Mouse (Mus musculus) cerebellum, adult 9-11 months (tissue): ENCODE data around the gene Tbx3.

Experiments used
- DNase-seq: peaks from one replicate; pipeline ENCODE4 v3.0.0; 2022

Tbx3 gene

GRCm38 (mm10) chr5:119662326-119662725, 8.1 kb upstream of the Tbx3 start:
- no peak for DNase-seq

DNA sequence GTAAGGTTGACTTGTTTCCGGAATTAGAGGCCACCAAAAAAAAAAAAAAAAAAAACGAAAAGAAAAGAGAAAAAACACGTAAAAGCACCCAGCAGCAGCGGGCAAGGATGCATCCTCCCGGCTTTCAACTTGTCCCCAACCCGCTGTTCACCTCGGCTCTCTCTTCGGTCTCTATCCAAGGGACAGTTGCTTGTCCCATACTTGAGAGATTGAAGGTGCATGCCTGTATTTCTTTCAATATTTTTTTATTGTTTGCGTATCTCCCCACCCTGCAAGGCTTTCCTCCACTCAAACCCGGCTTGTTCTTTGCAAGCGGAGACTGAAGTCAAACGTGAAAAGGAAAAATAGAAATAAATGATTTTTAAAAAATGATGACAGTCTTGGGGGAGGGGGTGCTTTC, 7.7 kb upstream of the Tbx3 start:
- DNase-seq, result no peak

GRCm38 (mm10) chr5:119663241-119663640, 7.2 kb upstream of the Tbx3 start:
- DNase-seq, result no peak

GRCm38 (mm10) chr5:119663747-119664146, 6.7 kb upstream of the Tbx3 start:
- no peak for DNase-seq

GRCm38 (mm10) chr5:119665739-119666138, 4.7 kb upstream of the Tbx3 start:
- no peak for DNase-seq

- DNase-seq, result no peak
Observed at GRCm38 (mm10) chr5:119667356-119667940, 3.0 kb upstream of the Tbx3 start.

DNA sequence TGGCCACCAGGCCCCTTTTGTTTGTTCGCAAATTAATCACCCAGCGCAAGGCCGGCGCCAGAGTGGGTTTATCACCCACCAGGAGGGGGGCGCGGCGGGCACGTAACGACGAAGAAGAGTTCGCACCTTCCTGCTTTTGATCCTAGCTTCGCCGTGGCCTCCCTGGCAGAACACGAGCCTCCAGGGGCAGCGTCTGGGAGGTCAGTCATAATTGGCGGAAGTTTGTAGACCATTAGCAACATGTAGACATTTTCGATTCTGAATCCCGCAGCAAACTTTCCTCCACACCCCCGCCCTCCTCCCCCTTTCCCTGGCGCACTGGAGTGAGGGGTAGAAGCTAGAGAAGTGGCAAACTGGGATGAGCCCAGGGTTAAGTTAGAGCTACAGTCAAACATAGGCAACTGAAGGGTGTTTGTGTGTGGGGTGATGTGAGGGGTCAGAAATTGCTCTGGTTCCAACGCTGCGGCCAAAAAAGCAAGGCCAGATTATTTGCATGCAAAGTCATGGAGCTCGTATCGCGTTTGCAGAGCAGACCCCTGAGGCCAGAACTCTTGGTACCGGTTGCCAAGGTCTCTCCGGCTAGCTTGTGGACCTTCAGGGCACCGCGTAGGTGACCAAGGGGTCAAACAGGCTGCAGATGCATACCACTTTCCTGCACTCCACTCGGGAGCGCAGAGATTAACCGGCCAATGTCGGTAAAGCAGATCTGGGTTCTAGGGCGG, 2.1 kb upstream of the Tbx3 start:
- no peak for DNase-seq

DNA sequence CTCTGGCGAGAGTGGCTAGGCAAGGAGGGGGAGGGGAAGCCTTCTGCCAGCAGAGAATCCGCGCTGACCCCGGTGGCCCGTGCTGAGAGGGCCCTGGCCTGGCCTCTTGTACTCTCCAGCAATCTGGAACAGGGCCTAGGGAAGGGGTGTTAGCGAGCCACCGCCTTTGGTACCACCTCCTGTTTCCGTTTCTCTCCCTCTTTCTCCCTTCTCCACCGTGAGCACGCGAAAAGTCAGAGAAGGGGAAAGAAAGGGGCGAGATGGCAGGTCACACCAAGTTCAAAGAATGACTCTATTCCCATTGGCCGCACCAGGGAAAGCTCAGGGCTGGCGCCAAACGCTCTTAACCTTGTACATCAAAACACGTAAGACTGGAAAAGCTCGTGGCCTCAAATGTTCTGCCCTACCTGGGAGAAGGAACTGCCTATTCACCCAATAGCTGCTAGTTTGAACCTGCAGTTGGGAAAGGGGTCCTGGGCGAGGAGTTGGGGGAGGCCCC, 1.5 kb upstream of the Tbx3 start:
- no peak for DNase-seq

DNA sequence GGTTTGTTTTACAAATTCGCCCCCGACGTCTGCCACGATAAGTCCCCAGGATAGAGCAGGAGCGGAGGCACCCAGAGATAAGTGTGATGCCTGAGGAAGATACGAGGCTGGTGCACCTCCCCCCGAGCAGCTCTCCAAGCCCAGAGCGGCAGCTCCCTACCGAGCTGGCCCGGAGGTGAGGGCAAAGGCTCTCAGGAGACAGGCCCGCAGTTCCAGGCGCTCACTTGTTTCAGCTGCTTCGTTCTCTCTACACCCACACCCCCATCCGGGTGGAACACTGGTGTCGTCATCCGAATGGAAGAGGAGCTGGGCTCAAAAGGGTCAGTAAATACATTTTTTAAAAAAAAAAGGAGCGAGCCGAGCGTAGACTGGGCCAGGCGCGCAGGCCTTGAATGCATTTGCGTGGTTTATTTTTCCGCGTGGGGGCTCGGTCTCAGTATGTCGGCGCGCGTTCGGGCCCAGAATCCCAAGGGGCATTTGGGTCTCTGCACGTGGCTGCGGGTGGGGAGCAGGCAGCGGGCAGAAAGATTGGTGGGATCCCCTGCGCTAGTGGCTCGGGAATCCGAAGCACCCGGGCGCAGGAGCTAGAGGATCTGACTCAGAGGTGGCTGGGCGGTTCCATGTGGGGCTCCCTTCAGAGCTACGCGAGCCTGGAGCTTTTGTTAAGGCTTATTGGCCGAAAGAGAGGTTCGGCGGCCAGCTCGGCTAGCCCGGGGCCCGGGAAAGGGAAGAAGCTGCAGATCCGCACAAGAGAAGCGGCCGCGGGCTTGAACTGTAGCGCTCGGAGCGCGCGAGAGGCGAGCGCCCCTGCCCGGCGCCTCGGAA, 516 bp upstream of the Tbx3 start:
- DNase-seq, result no peak

GRCm38 (mm10) chr5:119671124-119671801, 794 bp downstream of the Tbx3 start:
- no peak for DNase-seq

DNA sequence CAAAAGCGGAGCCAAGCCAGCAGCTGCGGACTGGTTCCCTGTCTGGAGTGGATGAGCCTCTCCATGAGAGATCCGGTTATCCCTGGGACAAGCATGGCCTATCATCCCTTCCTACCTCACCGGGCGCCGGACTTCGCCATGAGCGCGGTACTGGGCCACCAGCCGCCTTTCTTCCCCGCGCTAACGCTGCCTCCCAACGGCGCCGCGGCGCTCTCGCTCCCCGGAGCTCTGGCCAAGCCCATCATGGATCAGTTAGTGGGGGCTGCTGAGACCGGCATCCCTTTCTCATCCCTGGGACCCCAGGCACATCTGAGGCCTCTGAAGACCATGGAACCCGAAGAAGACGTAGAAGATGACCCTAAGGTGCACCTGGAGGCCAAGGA, 1.5 kb downstream of the Tbx3 start:
- no peak for DNase-seq

GRCm38 (mm10) chr5:119672348-119672983, 2.0 kb downstream of the Tbx3 start:
- DNase-seq, result no peak

DNA sequence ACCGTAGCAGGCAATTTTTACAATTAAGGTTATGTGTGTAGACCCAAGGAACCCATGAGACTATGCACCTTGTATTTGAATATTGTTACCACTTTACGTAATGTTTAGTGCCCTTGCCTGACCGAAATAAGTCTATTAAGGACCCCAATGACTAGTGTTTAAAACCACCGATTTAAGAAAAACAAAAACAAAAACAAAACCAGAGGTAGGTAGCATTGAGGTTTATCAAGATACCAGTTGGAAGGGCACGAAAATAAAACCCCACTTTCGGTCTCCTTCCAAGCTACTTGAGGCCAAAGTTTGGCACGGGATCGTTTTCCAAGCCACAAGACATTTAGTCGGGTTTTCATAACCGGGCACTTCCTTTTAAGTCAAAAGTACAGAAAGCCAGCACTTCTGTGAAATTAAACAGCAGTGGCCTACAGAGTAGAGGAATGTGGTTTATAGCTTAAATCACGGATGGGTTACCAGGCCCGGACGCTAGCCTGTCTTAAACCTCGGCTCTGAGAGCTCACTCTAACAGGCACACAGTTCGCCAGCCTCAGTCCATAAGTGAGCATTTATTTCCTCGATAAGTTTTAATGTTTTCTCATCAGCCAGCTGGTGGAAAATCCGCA, 2.6 kb downstream of the Tbx3 start:
- no peak for DNase-seq

DNA sequence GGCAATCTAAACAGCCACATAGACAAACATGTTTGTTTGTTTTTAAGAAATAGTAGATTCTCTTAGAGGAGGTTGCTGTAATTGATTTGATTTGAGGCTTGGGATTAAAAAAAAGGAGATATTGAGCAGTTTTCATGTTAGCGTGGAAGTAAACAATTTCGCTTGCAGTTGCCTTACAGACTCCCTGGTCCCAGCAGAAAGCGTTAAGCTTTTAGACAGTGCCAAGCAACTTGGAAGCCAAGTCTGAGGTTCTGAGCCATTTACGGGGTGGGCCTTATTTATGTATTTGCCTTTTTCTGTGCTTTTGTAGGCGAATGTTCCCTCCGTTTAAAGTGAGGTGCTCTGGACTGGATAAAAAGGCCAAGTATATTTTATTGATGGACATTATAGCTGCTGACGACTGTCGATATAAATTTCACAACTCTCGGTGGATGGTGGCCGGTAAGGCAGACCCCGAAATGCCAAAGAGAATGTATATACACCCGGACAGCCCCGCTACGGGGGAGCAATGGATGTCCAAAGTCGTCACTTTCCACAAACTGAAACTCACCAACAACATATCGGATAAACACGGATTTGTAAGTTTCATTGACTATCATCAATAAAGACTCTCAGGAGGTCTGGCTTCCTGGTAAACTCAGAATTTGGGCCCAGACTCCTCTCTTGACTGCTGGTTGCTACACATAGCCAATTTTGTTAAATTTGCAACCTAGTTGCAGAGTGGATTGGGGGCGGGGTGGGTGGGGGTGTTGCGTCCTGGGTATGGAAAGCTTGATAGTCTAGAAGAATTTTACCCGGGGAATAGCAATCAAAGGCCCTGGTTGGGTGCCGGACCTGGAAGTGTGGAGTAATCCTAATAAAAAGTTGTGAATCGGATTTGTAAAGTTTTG, 3.5 kb downstream of the Tbx3 start:
- DNase-seq, result no peak

GRCm38 (mm10) chr5:119674606-119675330, 4.3 kb downstream of the Tbx3 start:
- DNase-seq, result no peak

- DNase-seq, result no peak
Observed at GRCm38 (mm10) chr5:119676245-119676644, 5.8 kb downstream of the Tbx3 start.

- no peak for DNase-seq
Observed at GRCm38 (mm10) chr5:119678516-119678915, 8.0 kb downstream of the Tbx3 start.

- no peak for DNase-seq
Observed at GRCm38 (mm10) chr5:119679084-119679483, 8.6 kb downstream of the Tbx3 start.

- no peak for DNase-seq
Observed at GRCm38 (mm10) chr5:119679614-119680328, 9.3 kb downstream of the Tbx3 start.
